Mouse (Mus musculus) heart, adult 2 months (tissue): ENCODE measurements around the gene Vdac1.

ENCODE experiments used
- CTCF ChIP-seq: fragments of 200-600 bp; IDR thresholded peaks from 2 replicates; pipeline ENCODE4 v1.8.1; 2022; ENCODE audit warnings: antibody characterized with exemption, mild to moderate bottlenecking, moderate library complexity
- EP300 ChIP-seq: fragments of 200-500 bp; IDR thresholded peaks from 2 replicates; pipeline ENCODE4 v1.6.1; 2011; ENCODE audit warnings: low read depth, low read length, control low read depth; ENCODE audit not compliant: insufficient read depth
- POLR2A ChIP-seq: fragments of 200-500 bp; IDR thresholded peaks from 2 replicates; pipeline ENCODE4 v1.6.1; 2011; ENCODE audit warnings: mild to moderate bottlenecking, low read depth, low read length, control low read depth; ENCODE audit not compliant: insufficient read depth

- TF ChIP-seq CTCF = no peak
- TF ChIP-seq EP300 = no peak
- TF ChIP-seq POLR2A = no peak
These were observed 19.2 kb upstream of the Vdac1 start for GRCm38 (mm10) chr11:52341476-52341875.
